In the genomic region with DNA sequence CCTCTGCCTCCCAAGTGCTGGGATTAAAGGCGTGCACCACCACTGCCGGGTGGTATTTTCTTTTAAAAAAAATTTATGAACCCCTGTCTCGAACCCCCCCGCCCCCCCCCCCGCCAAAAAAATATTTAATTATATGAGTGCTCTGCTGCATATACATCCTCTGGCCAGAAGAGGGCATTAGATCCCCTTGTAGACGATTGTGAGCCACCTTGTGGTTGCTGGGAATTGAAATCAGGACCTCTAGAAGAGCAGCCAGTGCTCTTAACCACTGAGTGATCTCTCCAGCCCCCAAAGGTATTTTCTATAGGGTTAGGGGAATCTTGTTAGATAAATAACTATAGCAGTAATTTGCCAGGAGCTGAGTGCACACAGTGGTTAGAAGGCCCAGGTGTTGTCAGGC, we compare ENCODE assay signal across 9 mouse cellular contexts. TPM values are rescaled to one million over a fixed set of nuclear protein-coding genes. Genes with fewer than 3 reads are reported as not detected.
DNase-seq lines count a peak whose midpoint lies in the region; ATAC-seq and TF ChIP-seq lines count a peak whose summit lies in the region.
"Had no signal": no experiment of that assay in that cellular context is flagged by ENCODE, and none has a peak within 500 bp of the region (broad histone marks: within the 10 kb centered on the region; RNA-seq: fewer than 3 reads in every experiment).

No protein-coding gene starts in this region.

- ATAC-seq in midbrain, embryonic 15.5 days (replicated peaks), result no peak
- ATAC-seq: Patski had no signal

- H3K9me3 ChIP-seq in midbrain, embryonic 10.5 days (replicated peaks), result no peaks in the 10 kb centered on the region
- H3K9me3 ChIP-seq in midbrain, embryonic 15.5 days, result no peaks in the 10 kb centered on the region

- H3K4me1 ChIP-seq in midbrain, embryonic 10.5 days, result peaks cover 25% of the 10 kb centered on the region
- peaks cover 20% of the 10 kb centered on the region for H3K4me1 ChIP-seq in midbrain, embryonic 15.5 days
- H3K4me1 ChIP-seq in embryonic fibroblast, embryonic 13.5 days (ENCODE audit: control insufficient read depth, insufficient read depth, low read length), result peaks cover 3% of the 10 kb centered on the region; the same call in 1 of the 2 replicates

- no peak for TF ChIP-seq POLR2A in embryonic fibroblast, embryonic 13.5 days (IDR thresholded peaks at IDR 0.05; ENCODE audit: low read depth, low read length)

- H3K36me3 ChIP-seq in midbrain, embryonic 10.5 days, result no peaks in the 10 kb centered on the region
- H3K36me3 ChIP-seq in midbrain, embryonic 15.5 days (replicated peaks), result no peaks in the 10 kb centered on the region

- no peak overlapping the region for H3K27ac ChIP-seq in midbrain, embryonic 10.5 days (replicated peaks)
- no peak overlapping the region for H3K27ac ChIP-seq in midbrain, embryonic 15.5 days
- H3K27ac ChIP-seq in embryonic fibroblast, embryonic 13.5 days (ENCODE audit: insufficient read depth, low read length), result no peak overlapping the region

- peak; percentile 14 for DNase-seq in adrenal gland, adult 8-10 months
- no peak for DNase-seq in adrenal gland, adult 18-20 months (ENCODE audit: low spot score in 2 of 2)
- peak; percentile 28 for DNase-seq in midbrain, embryonic 10.5 days (ENCODE audit: low spot score)
- DNase-seq in retina, postnatal 1 day, result peak; percentile 70
- no peak for DNase-seq in urinary bladder, postnatal 14 days (ENCODE audit: low spot score)
- no peak for DNase-seq in layer of hippocampus, postnatal 10 days (ENCODE audit: low spot score in 2 of 2)

- H3K27me3 ChIP-seq in midbrain, embryonic 10.5 days (ENCODE audit: low read depth, poor library complexity, severe bottlenecking), result peaks cover 30% of the 10 kb centered on the region
- peaks cover 3% of the 10 kb centered on the region; the same call in 1 of the 2 replicates for H3K27me3 ChIP-seq in midbrain, embryonic 15.5 days (replicated peaks)
- H3K27me3 ChIP-seq: Patski had no signal

- 5% methylated on average over 6 of the region's 6 CpGs for WGBS in midbrain, embryonic 10.5 days
- WGBS in midbrain, embryonic 15.5 days, result 2% methylated on average over 6 of the region's 6 CpGs

- H3K9ac ChIP-seq in midbrain, embryonic 15.5 days, result no peak overlapping the region

- no peak overlapping the region for H3K4me3 ChIP-seq in midbrain, embryonic 10.5 days
- H3K4me3 ChIP-seq in midbrain, embryonic 15.5 days, result no peak overlapping the region
- H3K4me3 ChIP-seq in embryonic fibroblast, embryonic 13.5 days (ENCODE audit: insufficient read depth, low read length), result no peak overlapping the region

- 0 out of 2 replicates have a peak, but pooled peaks have one; percentile 16 for TF ChIP-seq CTCF in embryonic fibroblast, embryonic 13.5 days (IDR thresholded peaks at IDR 0.05; ENCODE audit: borderline replicate concordance, insufficient read depth, low read length)

- no peak overlapping the region for H3K4me2 ChIP-seq in midbrain, embryonic 15.5 days

RNA-seq across cellular contexts. Expression of gene Ube2l3, which starts 2.5 kb away (rescaled TPM):
- total RNA-seq in adrenal gland, adult 8-10 months (2022), result 100 to 1,000 TPM; 162 to 223 (median 198) TPM
- total RNA-seq in adrenal gland, adult 18-20 months (2021), result 100 to 1,000 TPM; 186 to 220 TPM
- 412 and 424 TPM in 2 replicates for polyA plus RNA-seq in midbrain, embryonic 10.5 days (2016; fragmentation: Nextera tagmentation; extraction: Ambion mirVana)
- polyA plus RNA-seq in midbrain, embryonic 15.5 days (2015; fragmentation: Nextera tagmentation; extraction: Ambion mirVana), result 262 and 275 TPM in 2 replicates
- polyA plus RNA-seq in embryonic fibroblast, embryonic 13.5 days (2011; ENCODE audit: insufficient read length, low read depth, missing spikeins), result 163 and 173 TPM in 2 replicates
- 100 to 1,000 TPM; 173 to 178 TPM for total RNA-seq in layer of hippocampus, postnatal 10 days (2021)

RNA-seq across cellular contexts. Expression of gene Rimbp3, which starts 3.4 kb away (rescaled TPM):
- total RNA-seq in adrenal gland, adult 8-10 months (2022), result under 1 TPM in 2 of 4 experiments, not detected in 2; 0.09 to 0.14 TPM
- total RNA-seq in adrenal gland, adult 18-20 months (2021), result under 1 TPM in 1 of 2 experiments, not detected in 1; 0.06 TPM
- 1.4 and 2.2 TPM in 2 replicates for polyA plus RNA-seq in midbrain, embryonic 10.5 days (2016; fragmentation: Nextera tagmentation; extraction: Ambion mirVana)
- polyA plus RNA-seq in midbrain, embryonic 15.5 days (2015; fragmentation: Nextera tagmentation; extraction: Ambion mirVana), result 2.6 and 3.3 TPM in 2 replicates
- not detected in 2 replicates for polyA plus RNA-seq in embryonic fibroblast, embryonic 13.5 days (2011; ENCODE audit: insufficient read length, low read depth, missing spikeins)
- total RNA-seq in layer of hippocampus, postnatal 10 days (2021), result 1 to 10 TPM; 2.7 to 2.9 TPM

RNA-seq across cellular contexts. Expression of gene Hic2, which starts 28.4 kb away (rescaled TPM):
- 1 to 10 TPM; 2.0 to 3.7 (median 3.4) TPM for total RNA-seq in adrenal gland, adult 8-10 months (2022)
- 1 to 10 TPM; 2.1 to 2.2 TPM for total RNA-seq in adrenal gland, adult 18-20 months (2021)
- polyA plus RNA-seq in midbrain, embryonic 10.5 days (2016; fragmentation: Nextera tagmentation; extraction: Ambion mirVana), result 17.3 and 19.3 TPM in 2 replicates
- 11.1 and 11.6 TPM in 2 replicates for polyA plus RNA-seq in midbrain, embryonic 15.5 days (2015; fragmentation: Nextera tagmentation; extraction: Ambion mirVana)
- 1.5 and 2.8 TPM in 2 replicates for polyA plus RNA-seq in embryonic fibroblast, embryonic 13.5 days (2011; ENCODE audit: insufficient read length, low read depth, missing spikeins)
- total RNA-seq in layer of hippocampus, postnatal 10 days (2021), result 1 to 10 TPM; 6.1 to 6.2 TPM

RNA-seq across cellular contexts. Expression of gene Ccdc116, which starts 58.0 kb away (rescaled TPM):
- total RNA-seq in adrenal gland, adult 8-10 months (2022), result under 1 TPM; 0.35 to 0.66 (median 0.47) TPM
- under 1 TPM in 1 of 2 experiments, not detected in 1; 0.16 TPM for total RNA-seq in adrenal gland, adult 18-20 months (2021)
- polyA plus RNA-seq in midbrain, embryonic 10.5 days (2016; fragmentation: Nextera tagmentation; extraction: Ambion mirVana), result 0.39 and 0.57 TPM in 2 replicates
- polyA plus RNA-seq in midbrain, embryonic 15.5 days (2015; fragmentation: Nextera tagmentation; extraction: Ambion mirVana), result 2.9 and 3.7 TPM in 2 replicates
- polyA plus RNA-seq in embryonic fibroblast, embryonic 13.5 days (2011; ENCODE audit: insufficient read length, low read depth, missing spikeins), result 0.97 and 1.6 TPM in 2 replicates
- total RNA-seq in layer of hippocampus, postnatal 10 days (2021), result 1 to 10 TPM; 4.6 to 4.8 TPM

Comparison
In these comparisons a context has a peak if more than half of its experiments do, and no peak if none do; other contexts are left out.
1. DNase-seq: peak in adrenal gland, adult 8-10 months (single experiment), midbrain, embryonic 10.5 days (single experiment) and retina, postnatal 1 day (single experiment); none in adrenal gland, adult 18-20 months (0 of 2), urinary bladder, postnatal 14 days (single experiment) and layer of hippocampus, postnatal 10 days (0 of 2).